Mouse (Mus musculus): ENCODE data around the gene Lrrc75b. TPM values are rescaled to one million over a fixed set of nuclear protein-coding genes. Genes with fewer than 3 reads are reported as not detected.

The Lrrc75b gene
- total and polyA plus RNA-seq, 3 experiments, result not detected

- Histone ChIP-seq H3K27me3 (ENCODE audit: control insufficient read depth in 1 of 2, insufficient read depth in 2 of 2, low read length in 2 of 2) (no peaks in the 10 kb centered on the region), H3K9me3 (replicated peaks; ENCODE audit: insufficient read depth, low read length) (no peaks in the 10 kb centered on the region), H3K9ac (ENCODE audit: control insufficient read depth, low read depth, low read length, poor library complexity, severe bottlenecking) (no peak overlapping the region), H3K27ac (ENCODE audit: control insufficient read depth, low read depth, low read length) (no peak overlapping the region), H3K36me3 (ENCODE audit: control insufficient read depth in 1 of 2, insufficient read depth in 2 of 2, low read length in 2 of 2) (peaks cover 2 to 31% of the 10 kb centered on the region in 2 experiments; a peak in 2 of 4 replicates), H3K4me1 (ENCODE audit: control insufficient read depth in 1 of 2, insufficient read depth in 2 of 2, low read length in 2 of 2) (no peaks in the 10 kb centered on the region), H3K4me3 (ENCODE audit: control insufficient read depth in 1 of 2, insufficient read depth in 1 of 2, low read depth in 2 of 2, low read length in 2 of 2) (no peak overlapping the region), H3K79me2 (ENCODE audit: control insufficient read depth, insufficient read depth, low read length, poor library complexity) (peaks cover 33% of the 10 kb centered on the region)
- no peak for DNase-seq (ENCODE audit: low read depth, low spot score)
- TF ChIP-seq RAD21 (IDR thresholded peaks at IDR 0.05; ENCODE audit: low read depth, low read length) (no peak), CTCF (IDR thresholded peaks at IDR 0.05 in 2 of 3, conservative IDR thresholded peaks at IDR 0.05 in 1 of 3; ENCODE audit: control insufficient read depth in 1 of 3, insufficient read depth in 1 of 3, low read depth in 2 of 3, low read length in 3 of 3, poor library complexity in 1 of 3, severe bottlenecking in 1 of 3) (no peak), TCF12 (IDR thresholded peaks at IDR 0.05; ENCODE audit: low read depth, low read length) (no peak), CHD2 (IDR thresholded peaks at IDR 0.05; ENCODE audit: low read length) (no peak), SIN3A (IDR thresholded peaks at IDR 0.05; ENCODE audit: low read length) (no peak), ELF1 (IDR thresholded peaks at IDR 0.05; ENCODE audit: low read depth, low read length) (no peak), TAL1 (IDR thresholded peaks at IDR 0.05; ENCODE audit: low read length) (no peak), MYC (IDR thresholded peaks at IDR 0.05; ENCODE audit: low read depth, low read length) (no peak), ZMIZ1 (IDR thresholded peaks at IDR 0.05; ENCODE audit: low read depth, low read length) (no peak), HCFC1 (IDR thresholded peaks at IDR 0.05; ENCODE audit: low read depth, low read length) (no peak), POLR2AphosphoS2 (IDR thresholded peaks at IDR 0.05; ENCODE audit: low read length) (no peak), ZC3H11A (IDR thresholded peaks at IDR 0.05; ENCODE audit: low read depth, low read length) (no peak), RCOR1 (IDR thresholded peaks at IDR 0.05; ENCODE audit: low read depth, low read length) (no peak), ZNF384 (IDR thresholded peaks at IDR 0.05; ENCODE audit: low read depth, low read length) (no peak), ETS1 (IDR thresholded peaks at IDR 0.05; ENCODE audit: low read depth, low read length) (no peak), EP300 (IDR thresholded peaks at IDR 0.05; ENCODE audit: low read depth in 1 of 2, low read length in 2 of 2) (no peak)
Measured at GRCm38 (mm10) chr10:75531532-75532090, 28.5 kb downstream of the Lrrc75b start.

- Histone ChIP-seq H3K4me3 (ENCODE audit: control insufficient read depth in 1 of 2, insufficient read depth in 1 of 2, low read depth in 2 of 2, low read length in 2 of 2) (no peak overlapping the region), H3K27me3 (ENCODE audit: control insufficient read depth in 1 of 2, insufficient read depth in 2 of 2, low read length in 2 of 2) (no peaks in the 10 kb centered on the region), H3K36me3 (ENCODE audit: control insufficient read depth in 1 of 2, insufficient read depth in 2 of 2, low read length in 2 of 2) (peaks cover 5 to 31% of the 10 kb centered on the region in 2 experiments), H3K9me3 (replicated peaks; ENCODE audit: insufficient read depth, low read length) (no peaks in the 10 kb centered on the region), H3K27ac (ENCODE audit: control insufficient read depth, low read depth, low read length) (no peak overlapping the region), H3K4me1 (ENCODE audit: control insufficient read depth in 1 of 2, insufficient read depth in 2 of 2, low read length in 2 of 2) (peaks cover 0 to 3% of the 10 kb centered on the region in 2 experiments; a peak in 2 of 4 replicates), H3K9ac (ENCODE audit: control insufficient read depth, low read depth, low read length, poor library complexity, severe bottlenecking) (no peak overlapping the region), H3K79me2 (ENCODE audit: control insufficient read depth, insufficient read depth, low read length, poor library complexity) (peaks cover 41% of the 10 kb centered on the region)
- no peak for DNase-seq (ENCODE audit: low read depth, low spot score)
- TF ChIP-seq POLR2A (IDR thresholded peaks at IDR 0.05; ENCODE audit: control insufficient read depth in 1 of 2, insufficient read depth in 1 of 2, low read depth in 1 of 2, low read length in 2 of 2, poor library complexity in 1 of 2) (0 out of 4 replicates have a peak, but pooled peaks of 1 of the 2 experiments have one; percentile 6), ELF1 (IDR thresholded peaks at IDR 0.05; ENCODE audit: low read depth, low read length) (no peak)
Measured at GRCm38 (mm10) chr10:75530322-75530721, 29.8 kb downstream of the Lrrc75b start.
